Mouse (Mus musculus): ENCODE data around the gene Tmem45b.

- TF ChIP-seq POLR2A (IDR thresholded peaks at IDR 0.05; ENCODE audit: insufficient read depth, low read depth, low read length), result no peak
- no peak for TF ChIP-seq CTCF (IDR thresholded peaks at IDR 0.05; ENCODE audit: insufficient read depth, low read depth, low read length)
Observed at GRCm38 (mm10) chr9:31452166-31452565, 12.1 kb downstream of the Tmem45b start.
